Mouse (Mus musculus) olfactory bulb, adult 2 months (tissue): Measurements from ENCODE around the gene Mpv17l.

Source experiments
- CTCF ChIP-seq: fragments of 200-500 bp; IDR thresholded peaks from 2 replicates; pipeline ENCODE4 v1.5.1; 2012; ENCODE audit warnings: low read depth, mild to moderate bottlenecking, low read length, moderate library complexity; ENCODE audit not compliant: insufficient read depth
- POLR2A ChIP-seq: fragments of 200-500 bp; IDR thresholded peaks from 2 replicates; pipeline ENCODE4 v1.6.1; 2012; ENCODE audit warnings: mild to moderate bottlenecking, low read depth, low read length, moderate library complexity; ENCODE audit not compliant: insufficient read depth

GRCm38 (mm10) chr16:13902888-13903483 lies at the start of gene Mpv17l, which contains the start of gene Pdxdc1:
- TF ChIP-seq POLR2A (peak; percentile 39; the same call in 1 of the 2 replicates), CTCF (no peak)
